Mouse (Mus musculus) lung, adult 18-20 months (tissue): ENCODE data around the gene Rasa1.

Source experiments
- DNase-seq, 2 experiments: peaks; one replicate each; pipeline ENCODE4 v3.0.0; 2022; ENCODE audit warnings: mixed read lengths in 2 of 2

The Rasa1 gene

DNA sequence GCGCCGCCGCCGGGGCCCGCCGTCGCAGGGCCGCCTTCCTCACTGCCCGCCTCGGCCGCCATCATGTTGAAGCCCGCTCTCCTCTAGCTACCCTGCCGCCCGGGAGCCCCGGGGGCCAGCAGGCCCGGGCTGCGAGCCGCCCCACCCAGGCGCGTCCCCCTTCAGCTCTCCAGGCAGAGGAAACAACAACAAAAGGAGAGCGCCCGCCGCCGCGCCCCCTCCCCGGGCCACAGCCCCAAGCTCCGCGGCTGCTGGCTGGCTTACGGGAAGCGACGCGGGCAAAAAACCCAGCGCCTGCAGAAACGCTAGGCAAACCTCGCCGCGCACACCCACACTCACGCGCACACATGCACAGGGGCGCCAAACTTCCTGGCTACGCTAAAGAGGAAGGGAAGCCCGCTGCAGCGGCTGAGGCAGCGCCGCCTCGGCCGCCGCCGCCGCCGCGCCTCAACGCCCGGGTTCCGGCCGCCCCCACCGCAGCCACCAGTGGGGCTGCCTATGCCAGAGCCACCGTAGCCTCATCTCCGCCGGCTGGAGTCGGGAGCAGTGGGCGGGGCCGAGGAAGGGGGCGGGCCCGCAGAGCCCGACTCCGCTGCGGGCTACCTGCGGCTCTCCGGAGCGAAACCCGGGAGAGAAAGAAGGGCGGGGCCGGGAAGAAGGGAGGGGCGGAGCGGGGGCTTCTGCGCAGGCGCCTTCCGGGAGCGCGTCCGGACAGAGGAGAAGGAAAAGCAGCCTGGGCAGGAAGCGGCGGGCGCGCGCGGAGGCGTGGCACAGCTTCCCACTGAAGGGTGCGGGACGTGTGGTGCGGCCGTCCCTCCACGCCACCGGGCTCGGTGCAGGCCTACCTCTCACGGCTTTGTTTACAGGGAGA is at the start of gene Rasa1:
TSS of gene Rasa1 (minus strand) at position 288 of the 871 bp plus-strand sequence.
- peak; percentile 95 to 97 for DNase-seq

- DNase-seq: no peak
These were observed 22.6 kb upstream of the Rasa1 start for GRCm38 (mm10) chr13:85311547-85311946.

DNA sequence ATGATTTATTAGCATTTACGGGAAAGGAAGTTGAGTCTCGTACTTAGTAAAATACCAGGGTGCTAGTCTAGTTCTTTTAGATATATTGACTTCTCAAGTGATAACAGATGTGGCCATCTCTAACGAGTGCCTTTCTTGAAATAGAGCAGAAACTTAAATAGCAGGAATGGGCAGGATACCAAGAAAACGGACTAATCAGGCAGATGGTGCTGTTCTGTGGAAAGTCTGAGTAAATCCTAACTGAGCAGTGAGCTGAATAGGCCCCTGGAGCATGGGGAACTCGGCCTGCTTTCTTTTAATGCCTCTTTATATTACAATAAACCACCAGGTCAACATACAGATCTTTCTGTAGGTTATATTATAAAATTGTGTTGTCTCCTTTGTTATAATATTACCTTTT is 22.0 kb upstream of the Rasa1 start:
- no peak for DNase-seq

GRCm38 (mm10) chr13:85310483-85310882 is 21.6 kb upstream of the Rasa1 start:
- DNase-seq: no peak

- DNase-seq: no peak
These were observed 17.1 kb upstream of the Rasa1 start for GRCm38 (mm10) chr13:85306039-85306438.

DNA sequence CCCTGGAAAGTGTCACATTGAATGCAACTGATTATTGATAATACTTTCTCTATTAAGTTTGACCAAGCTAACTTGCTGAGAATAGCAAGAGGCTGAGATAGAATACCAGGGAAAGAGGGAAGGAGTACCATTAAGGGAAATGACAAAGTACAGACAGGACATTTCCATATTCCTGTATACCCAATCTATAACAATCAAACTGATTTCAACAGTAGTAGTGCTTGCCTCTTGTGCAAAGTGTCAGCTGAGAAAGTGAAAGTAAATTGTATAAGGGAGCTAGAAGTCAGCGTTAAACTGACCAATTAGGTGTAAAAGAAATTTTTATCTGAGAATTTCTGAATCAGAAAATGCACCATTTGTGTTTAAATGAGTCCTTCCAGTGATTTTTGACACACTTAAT is 1.7 kb upstream of the Rasa1 start:
- DNase-seq: no peak

- DNase-seq: no peak
These were observed 422 bp downstream of the Rasa1 start for GRCm38 (mm10) chr13:85288574-85288842.

- peak; percentile 18 to 26 for DNase-seq
These were observed 905 bp downstream of the Rasa1 start for GRCm38 (mm10) chr13:85287876-85288573.

- DNase-seq: no peak
These were observed 6.3 kb downstream of the Rasa1 start for GRCm38 (mm10) chr13:85282626-85283025.

DNA sequence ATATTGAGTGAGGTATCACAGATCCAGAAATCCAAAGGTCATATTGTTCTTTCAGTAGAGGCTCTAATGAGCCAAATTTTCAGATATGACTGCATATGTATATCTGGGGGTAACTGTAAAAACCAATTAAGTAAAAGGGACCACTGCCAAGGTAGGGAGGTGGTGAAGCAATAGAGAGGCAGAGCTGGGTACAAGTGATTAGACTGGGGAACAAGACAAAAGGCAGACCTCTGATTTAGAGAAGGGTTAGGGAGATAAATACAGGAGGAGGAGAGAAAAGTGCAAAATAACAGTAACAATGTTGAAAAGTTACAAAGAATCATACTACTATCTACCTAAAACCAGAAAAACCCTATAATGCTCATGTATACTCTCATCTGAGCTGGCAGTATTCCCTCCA is 10.0 kb downstream of the Rasa1 start:
- no peak for DNase-seq

DNA sequence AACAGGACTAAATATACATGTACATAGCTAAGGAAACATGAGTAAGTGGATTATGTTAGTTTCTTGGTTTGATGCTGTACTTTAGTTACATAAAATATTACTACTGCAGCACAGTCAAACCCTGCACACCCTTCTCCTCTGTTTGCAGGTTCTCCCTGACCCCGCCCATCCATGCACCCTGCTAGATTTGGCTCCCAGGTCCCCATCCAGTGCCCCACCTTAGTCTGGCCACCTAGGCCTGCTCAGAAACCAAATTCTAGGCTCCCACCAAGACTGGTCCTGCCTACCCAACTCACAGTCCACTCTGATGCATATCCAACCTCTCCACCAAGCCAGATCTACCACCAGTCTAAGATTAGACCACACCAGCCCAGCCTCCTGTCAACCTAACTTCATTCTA is 14.4 kb downstream of the Rasa1 start:
- no peak for DNase-seq

DNA sequence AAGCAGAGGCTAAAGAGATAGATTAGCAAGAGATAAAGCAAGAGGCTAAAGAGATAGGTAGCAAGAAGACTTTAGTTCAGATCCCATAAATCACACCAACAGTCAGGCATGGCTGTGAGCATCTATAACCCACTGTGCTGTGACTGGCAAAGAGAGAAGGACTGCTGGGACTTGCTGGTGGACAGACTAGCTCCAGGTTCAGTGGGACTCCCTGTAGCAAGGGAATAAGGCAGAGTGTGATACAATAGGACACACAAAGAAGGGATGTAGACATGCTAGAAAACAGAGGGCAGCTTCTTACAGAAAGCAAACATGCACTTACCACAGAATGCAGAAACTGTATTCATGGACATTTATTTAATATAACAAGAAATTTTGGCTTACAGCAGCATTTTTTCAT is 15.1 kb downstream of the Rasa1 start:
- DNase-seq: no peak

DNA sequence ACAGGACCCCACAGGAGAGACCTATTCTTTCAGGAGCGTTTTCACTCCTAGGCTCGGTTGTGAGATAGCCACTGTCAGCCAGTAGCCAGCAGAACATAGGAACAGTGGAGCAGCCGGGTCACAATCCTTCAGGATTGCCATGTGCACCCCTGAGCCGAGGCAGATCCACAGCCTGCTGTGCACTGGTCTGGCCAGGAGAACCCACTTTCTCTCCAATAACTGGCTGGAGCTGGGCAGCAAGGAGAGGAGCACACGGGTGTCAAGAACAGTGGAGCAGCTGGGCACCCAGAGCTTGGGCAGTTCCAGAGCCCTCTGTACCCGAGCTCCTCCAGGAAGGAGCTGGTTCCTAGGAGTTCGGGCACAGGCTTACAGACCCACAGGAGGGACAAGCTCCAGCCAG is 50.2 kb downstream of the Rasa1 start:
- no peak for DNase-seq

DNA sequence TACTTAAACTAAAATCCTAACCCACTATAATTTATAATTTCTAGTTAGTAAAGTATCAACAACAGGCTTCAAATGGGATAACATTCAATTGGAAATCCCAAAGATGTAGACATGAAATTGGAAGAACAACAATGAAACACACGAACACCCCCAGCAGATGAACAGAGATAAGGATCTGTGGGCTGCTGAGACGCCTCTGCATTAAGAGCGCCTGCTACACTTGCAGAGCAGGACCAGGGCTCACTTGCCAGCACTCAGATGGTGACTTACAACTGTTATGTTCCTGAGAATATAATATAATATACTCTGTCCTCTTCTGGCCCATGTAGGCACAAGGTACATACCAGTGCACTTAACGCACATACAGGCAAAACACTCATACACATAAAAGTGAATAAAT is 70.3 kb downstream of the Rasa1 start:
- no peak for DNase-seq

GRCm38 (mm10) chr13:85210353-85210752 is 78.6 kb downstream of the Rasa1 start:
- no peak for DNase-seq

GRCm38 (mm10) chr13:85208656-85209055 is 80.3 kb downstream of the Rasa1 start:
- no peak for DNase-seq

GRCm38 (mm10) chr13:85207493-85207892 is 81.4 kb downstream of the Rasa1 start:
- DNase-seq: no peak

GRCm38 (mm10) chr13:85191253-85191652 is 97.7 kb downstream of the Rasa1 start:
- no peak for DNase-seq

DNA sequence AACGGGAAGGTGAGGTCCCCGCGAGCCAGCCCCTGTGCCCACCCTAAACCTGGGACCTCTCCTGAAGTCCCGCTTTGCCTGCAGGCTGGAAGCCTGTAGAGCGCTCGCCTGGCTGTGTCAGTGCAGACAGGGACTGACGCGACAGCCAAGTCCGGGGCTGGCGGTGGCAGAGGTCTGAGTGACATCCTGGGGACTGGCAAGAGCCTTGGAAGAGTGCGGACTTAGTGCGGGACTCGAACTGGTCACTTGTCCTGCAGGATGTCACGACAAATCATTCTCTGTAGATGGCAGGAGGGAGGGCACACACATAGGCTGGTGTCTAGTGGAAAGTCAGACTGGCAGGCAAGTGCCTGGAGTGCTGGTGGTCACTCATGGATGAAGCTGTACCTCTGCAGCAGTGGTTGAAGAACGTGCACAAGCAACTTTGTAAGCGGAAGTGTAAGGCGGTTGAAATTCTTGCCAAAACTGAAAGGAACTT is 99.2 kb downstream of the Rasa1 start:
- peak in 1 of 2 experiments; percentile 32 for DNase-seq

GRCm38 (mm10) chr13:85188903-85189643 is 99.9 kb downstream of the Rasa1 start, which contains the start of gene Ccnh:
TSS of gene Ccnh (plus strand) at chr13:85189408.
- peak; percentile 93 to 96 for DNase-seq
